Mouse (Mus musculus) cortical plate, adult 2 months (tissue): ENCODE results near the gene Fam214b.

Experiments used
- CTCF ChIP-seq: fragments of 200-500 bp; IDR thresholded peaks from 2 replicates; pipeline ENCODE4 v1.5.1; 2011; ENCODE audit warnings: mild to moderate bottlenecking, control low read depth, low read length; ENCODE audit not compliant: insufficient read depth; ENCODE audit errors: extremely low read depth
- POLR2A ChIP-seq: fragments of 200-500 bp; IDR thresholded peaks from 2 replicates; pipeline ENCODE4 v1.6.1; 2011; ENCODE audit warnings: mild to moderate bottlenecking, low read length, control low read depth; ENCODE audit not compliant: insufficient read depth; ENCODE audit errors: extremely low read depth

DNA sequence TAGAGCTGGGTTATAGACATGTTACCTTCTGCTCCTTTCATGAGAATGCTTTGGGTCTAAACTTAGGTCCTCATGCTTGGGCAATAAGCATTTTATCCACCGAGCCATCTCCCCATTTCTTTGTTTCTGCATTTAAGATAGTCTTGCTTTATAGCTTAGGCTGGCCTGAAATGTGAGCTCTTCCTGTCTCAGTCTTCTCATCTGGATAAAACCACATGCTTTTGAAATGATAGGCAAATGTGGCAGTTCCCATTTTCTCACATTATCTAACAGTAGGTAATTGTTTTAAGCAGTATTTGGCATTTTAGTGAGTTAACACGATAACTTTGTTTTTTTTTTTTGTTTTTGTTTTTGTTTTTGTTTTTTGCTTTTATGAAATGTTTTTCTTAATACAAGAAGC, 43.9 kb upstream of the Fam214b start:
- TF ChIP-seq CTCF (no peak), POLR2A (no peak)
